Mouse (Mus musculus) adrenal gland, adult 18-20 months (tissue): ENCODE measurements around the gene Dpp6. TPM values are rescaled to one million over a fixed set of nuclear protein-coding genes. Genes with fewer than 3 reads are reported as not detected.
"Not testable (repeated sequence)": the region's sequence is repeated elsewhere in the genome, so short reads cannot be mapped to it uniquely, and the experiment has no call there.

Experiments used
- DNase-seq, 2 experiments: peaks; one replicate each; pipeline ENCODE4 v3.0.0; 2021 to 2022; ENCODE audit warnings: low spot score in 2 of 2
- total RNA-seq, 2 experiments: library from RNA; stranded (reverse); gene quantifications; 1 replicate in 1 of 2; 2 replicates in 1 of 2; pipeline ENCODE4 v1.2.3; 2021

Dpp6 gene
- total RNA-seq, 2 experiments from 2014 or later, result 8.7 to 9.4 TPM

GRCm38 (mm10) chr5:27453201-27453845 is 636.3 kb downstream of the Dpp6 start:
- no peak for DNase-seq

GRCm38 (mm10) chr5:27454386-27454785 is 637.4 kb downstream of the Dpp6 start:
- no peak for DNase-seq

GRCm38 (mm10) chr5:27456981-27457380 is 640.0 kb downstream of the Dpp6 start:
- DNase-seq, result no peak

- peak in 1 of 2 experiments; percentile 6 for DNase-seq
Observed at GRCm38 (mm10) chr5:27457686-27458085, 640.7 kb downstream of the Dpp6 start.

GRCm38 (mm10) chr5:27474964-27475465 is 658.0 kb downstream of the Dpp6 start:
- DNase-seq, result no peak

GRCm38 (mm10) chr5:27481706-27482105 is 664.7 kb downstream of the Dpp6 start:
- DNase-seq, result no peak

GRCm38 (mm10) chr5:27486138-27486537 is 669.1 kb downstream of the Dpp6 start:
- DNase-seq, result no peak

GRCm38 (mm10) chr5:27490942-27491341 is 673.9 kb downstream of the Dpp6 start:
- DNase-seq, result no peak

- not testable (repeated sequence) for DNase-seq
Observed at GRCm38 (mm10) chr5:27501338-27501737, 684.3 kb downstream of the Dpp6 start, which contains the start of gene Speer4b. Speer4b (minus strand) TSS chr5:27501438.

- no peak for DNase-seq
Observed at GRCm38 (mm10) chr5:27518716-27519115, 701.7 kb downstream of the Dpp6 start.

- no peak for DNase-seq
Observed at GRCm38 (mm10) chr5:27526906-27527305, 709.9 kb downstream of the Dpp6 start.

- DNase-seq, result peak; percentile 23 to 42
Observed at GRCm38 (mm10) chr5:27544816-27545270, 727.8 kb downstream of the Dpp6 start.

- DNase-seq, result no peak
Observed at GRCm38 (mm10) chr5:27549291-27549690, 732.3 kb downstream of the Dpp6 start.

GRCm38 (mm10) chr5:27565700-27566099 is 748.7 kb downstream of the Dpp6 start:
- no peak for DNase-seq

GRCm38 (mm10) chr5:27587970-27588758 is 771.2 kb downstream of the Dpp6 start:
- DNase-seq, result no peak

- no peak for DNase-seq
Observed at GRCm38 (mm10) chr5:27604132-27604531, 787.1 kb downstream of the Dpp6 start.

- peak; percentile 28 to 37 for DNase-seq
Observed at GRCm38 (mm10) chr5:27615769-27616168, 798.8 kb downstream of the Dpp6 start.

- no peak for DNase-seq
Observed at GRCm38 (mm10) chr5:27621811-27622210, 804.8 kb downstream of the Dpp6 start.

- DNase-seq, result no peak
Observed at GRCm38 (mm10) chr5:27623876-27624275, 806.9 kb downstream of the Dpp6 start.

GRCm38 (mm10) chr5:27632151-27632550 is 815.1 kb downstream of the Dpp6 start:
- DNase-seq, result no peak

- no peak for DNase-seq
Observed at GRCm38 (mm10) chr5:27635941-27636340, 818.9 kb downstream of the Dpp6 start.

- DNase-seq, result no peak
Observed at GRCm38 (mm10) chr5:27641876-27642275, 824.9 kb downstream of the Dpp6 start.
